Mouse (Mus musculus): ENCODE measurements around the gene Gm17949.

- no peak for TF ChIP-seq GATA1 (IDR thresholded peaks at IDR 0.05; ENCODE audit: borderline replicate concordance, low read length)
- TF ChIP-seq FLI1 (IDR thresholded peaks at IDR 0.05; ENCODE audit: low read length): no peak
Observed at GRCm38 (mm10) chr17:57020960-57021359, 9.7 kb downstream of the Gm17949 start.

Data from megakaryocyte, embryonic 14.5 days (primary cell).